Mouse (Mus musculus): ENCODE measurements at regions not wholly inside any gene's neighbourhood (a gene's known extent, or its start where the extent isn't known, plus 50 kb on each side); places are given as distances from the start of the nearest gene placed in this dataset.

DNA sequence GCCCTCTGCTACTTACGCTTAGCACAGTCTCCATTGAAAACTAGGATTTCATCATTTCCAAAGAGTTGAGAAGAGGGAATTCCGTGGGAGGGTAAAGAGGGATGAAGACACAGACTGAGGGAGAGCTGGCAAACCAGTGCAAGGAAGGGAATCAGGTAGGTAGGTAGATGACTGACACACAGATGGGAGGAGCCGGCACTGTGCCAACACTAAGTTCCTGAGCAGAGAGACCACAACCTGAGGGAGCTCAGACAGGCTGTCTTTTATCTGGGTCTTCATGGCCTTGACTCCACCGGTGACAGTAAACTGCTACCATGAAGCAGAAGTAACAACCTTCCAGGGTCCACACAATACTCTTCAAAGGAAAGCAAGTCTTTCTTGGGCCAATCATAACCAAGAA, 200.2 kb upstream of the Smim15 start:
- Histone ChIP-seq H3K4me1 (peaks cover 61% of the 10 kb centered on the region), H3K4me2 (no peak overlapping the region), H3K27ac (no peak overlapping the region), H3K9ac (no peak overlapping the region), H3K4me3 (no peak overlapping the region), H3K27me3 (no peaks in the 10 kb centered on the region), H3K9me3 (no peaks in the 10 kb centered on the region), H3K36me3 (no peaks in the 10 kb centered on the region)
- 78% methylated on average over 4 of the region's 4 CpGs for WGBS
- ATAC-seq (ENCODE audit: borderline replicate concordance, extremely low read depth, low FRiP score, low TSS enrichment), result no peak

DNA sequence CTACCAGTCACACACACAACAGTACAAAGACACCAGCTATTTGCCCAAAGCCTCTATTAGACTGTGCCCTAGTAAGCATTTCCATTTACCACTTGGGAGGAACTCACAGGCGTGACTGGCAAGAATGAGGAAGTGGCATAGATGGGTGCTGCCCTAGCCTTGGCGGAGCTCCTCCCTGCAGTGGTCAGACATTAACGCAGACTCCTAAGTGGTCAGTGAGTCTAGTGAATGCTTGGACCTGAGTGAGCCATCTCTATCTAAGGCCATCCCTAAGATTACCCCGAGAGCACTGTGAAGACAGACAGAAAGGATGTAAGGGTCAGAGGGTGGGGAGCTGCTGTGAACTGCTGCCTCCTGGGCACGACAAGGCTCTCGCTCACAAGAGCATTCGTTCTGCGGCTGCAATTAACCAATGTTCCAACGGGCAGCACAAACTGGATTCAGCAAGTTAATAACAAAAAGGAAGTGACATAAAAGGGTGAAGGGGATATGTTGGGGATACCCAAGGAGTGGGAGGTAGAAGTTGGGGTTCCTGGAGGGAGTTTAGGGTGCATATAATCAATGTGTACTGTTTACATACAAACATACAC, 206.0 kb upstream of the Smim15 start:
- Histone ChIP-seq H3K9ac (no peak overlapping the region), H3K4me1 (peaks cover 42% of the 10 kb centered on the region), H3K9me3 (no peaks in the 10 kb centered on the region), H3K4me2 (no peak overlapping the region), H3K27me3 (no peaks in the 10 kb centered on the region), H3K27ac (no peak overlapping the region), H3K36me3 (no peaks in the 10 kb centered on the region), H3K4me3 (no peak overlapping the region)
- 79% methylated on average over 9 of the region's 9 CpGs for WGBS
- ATAC-seq (ENCODE audit: borderline replicate concordance, extremely low read depth, low FRiP score, low TSS enrichment), result no peak; the same call in 1 of the 2 replicates

DNA sequence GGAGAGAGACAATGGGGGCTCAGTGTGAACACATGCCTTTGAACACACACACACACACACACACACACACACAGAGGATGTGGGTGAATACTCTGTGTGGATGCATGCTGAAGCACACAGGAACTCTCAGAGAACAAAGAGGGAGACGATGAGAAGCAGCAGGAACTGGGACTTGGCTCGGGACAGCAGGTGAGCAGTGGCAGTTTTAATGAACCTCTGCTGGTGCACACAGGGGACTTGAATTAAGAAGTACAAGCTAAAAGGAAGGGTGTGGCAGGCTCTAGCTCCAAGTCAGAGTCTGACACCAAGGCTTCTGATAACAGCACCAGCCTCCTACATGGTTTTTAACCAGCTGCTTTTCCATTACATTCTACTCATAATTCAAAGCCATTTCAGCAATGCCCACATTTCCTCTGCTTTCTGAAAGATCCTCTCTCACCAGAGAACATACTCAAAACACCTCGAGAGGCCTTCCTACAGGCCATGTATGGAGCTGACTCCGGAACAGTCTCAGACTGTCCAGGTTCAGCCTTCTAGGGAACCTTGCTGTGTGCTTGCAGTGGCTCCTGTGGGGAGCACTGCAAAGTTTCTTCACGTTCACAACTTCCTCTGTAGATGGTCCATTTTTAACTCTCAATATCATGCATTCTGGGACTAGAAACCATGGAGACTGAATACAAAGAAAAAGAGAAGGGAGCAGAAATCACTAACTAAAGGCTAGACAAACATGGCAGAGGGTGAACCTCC, 206.9 kb upstream of the Smim15 start:
- Histone ChIP-seq H3K27ac (no peak overlapping the region), H3K4me2 (no peak overlapping the region), H3K4me1 (peaks cover 34% of the 10 kb centered on the region), H3K36me3 (no peaks in the 10 kb centered on the region), H3K4me3 (no peak overlapping the region), H3K27me3 (no peaks in the 10 kb centered on the region), H3K9ac (no peak overlapping the region), H3K9me3 (no peaks in the 10 kb centered on the region)
- ATAC-seq (ENCODE audit: borderline replicate concordance, extremely low read depth, low FRiP score, low TSS enrichment), result no peak
- 42% methylated on average over 5 of the region's 5 CpGs for WGBS

DNA sequence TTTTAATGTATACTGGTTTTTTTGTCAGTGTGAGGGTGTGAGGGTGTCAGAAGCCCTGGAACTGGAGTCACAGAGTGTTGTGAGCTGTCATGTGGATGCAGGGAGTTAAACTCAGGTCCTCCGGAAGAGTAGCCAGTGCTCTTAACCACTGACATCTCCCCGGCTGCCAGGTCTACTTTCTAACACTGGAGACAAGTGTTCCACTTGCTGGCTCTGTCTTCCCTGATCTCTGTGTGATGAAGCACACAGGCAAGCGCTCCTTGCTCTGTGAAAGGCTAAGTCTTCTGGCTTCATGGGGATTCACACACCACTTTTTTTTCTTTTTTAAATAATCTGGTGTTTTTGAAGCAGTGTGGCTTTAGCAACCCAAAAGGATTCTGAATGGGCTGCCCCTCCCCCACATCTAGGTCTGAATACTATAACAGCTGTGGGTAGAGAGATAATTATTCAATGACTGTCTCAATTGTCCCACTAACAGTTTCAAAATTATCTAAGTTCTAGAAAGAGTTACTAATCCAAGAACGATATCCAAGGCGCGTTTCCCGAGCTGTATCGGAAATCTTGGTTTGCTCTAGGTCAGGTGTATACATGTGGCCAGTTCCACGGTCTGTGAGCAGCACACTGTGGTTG, 208.4 kb upstream of the Smim15 start:
- ATAC-seq (ENCODE audit: borderline replicate concordance, extremely low read depth, low FRiP score, low TSS enrichment), result no peak
- H3K27ac ChIP-seq, result no peak overlapping the region

DNA sequence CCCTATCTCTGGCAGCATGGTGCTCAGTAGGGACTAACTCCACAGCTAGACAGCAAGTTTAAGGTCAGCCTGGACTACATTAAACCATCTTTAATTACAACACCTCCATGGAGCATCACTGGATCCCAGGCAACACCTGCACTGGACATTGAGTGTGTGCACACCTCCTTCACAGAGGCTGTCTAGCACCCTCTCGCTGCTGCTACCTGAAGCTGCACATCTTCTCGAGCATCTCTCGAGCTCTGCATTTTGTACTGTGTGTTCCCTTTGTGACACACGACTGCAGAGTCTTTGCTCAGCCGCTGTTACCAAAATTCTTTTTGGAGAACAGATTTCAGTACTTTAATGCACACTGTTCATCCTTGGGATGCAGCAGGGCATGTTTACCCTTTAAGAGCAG, 212.2 kb upstream of the Smim15 start:
- no peak overlapping the region for H3K4me3 ChIP-seq
- no peak; the same call in 1 of the 2 replicates for ATAC-seq (ENCODE audit: borderline replicate concordance, extremely low read depth, low FRiP score, low TSS enrichment)
- H3K27ac ChIP-seq, result peak overlapping the region; percentile 39; the same call in 1 of the 2 replicates
- no peaks in the 10 kb centered on the region for H3K9me3 ChIP-seq
- no peak overlapping the region for H3K4me2 ChIP-seq
- 60% methylated on average over 5 of the region's 5 CpGs for WGBS
- no peak overlapping the region for H3K9ac ChIP-seq
- H3K36me3 ChIP-seq, result no peaks in the 10 kb centered on the region
- peaks cover 32% of the 10 kb centered on the region for H3K4me1 ChIP-seq
- no peaks in the 10 kb centered on the region for H3K27me3 ChIP-seq

More for the DNA sequence above, 208.4 kb upstream of the Smim15 start:
- 49% methylated on average over 9 of the region's 9 CpGs for WGBS
- Histone ChIP-seq H3K4me2 (no peak overlapping the region), H3K9me3 (no peaks in the 10 kb centered on the region), H3K4me1 (peaks cover 44% of the 10 kb centered on the region), H3K9ac (no peak overlapping the region), H3K4me3 (no peak overlapping the region), H3K27me3 (no peaks in the 10 kb centered on the region), H3K36me3 (no peaks in the 10 kb centered on the region)

DNA sequence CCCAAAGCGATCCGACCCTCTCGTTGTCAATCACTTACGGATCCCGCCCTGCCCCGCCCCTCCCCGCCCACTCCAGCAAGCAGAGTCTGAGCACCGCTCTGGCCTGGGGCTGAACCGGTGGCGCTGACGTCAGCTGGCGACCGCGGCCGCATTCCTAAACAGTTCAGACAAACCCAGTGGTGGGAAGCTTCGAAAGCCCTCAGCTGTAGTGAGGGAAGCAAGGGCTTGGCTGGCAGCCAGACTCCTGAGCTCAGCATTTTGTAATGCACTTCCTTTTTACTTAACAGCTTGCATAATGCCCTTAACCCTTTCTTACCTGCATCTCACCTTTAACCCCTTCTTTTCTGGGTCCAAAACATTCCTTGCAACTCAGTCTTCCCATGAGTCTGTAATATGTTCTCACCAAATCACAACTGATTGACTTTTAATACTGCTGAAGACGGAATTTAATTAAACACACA, 213.0 kb upstream of the Smim15 start:
- Histone ChIP-seq H3K9me3 (no peaks in the 10 kb centered on the region), H3K9ac (no peak overlapping the region), H3K4me3 (peak overlapping the region; percentile 30), H3K27me3 (no peaks in the 10 kb centered on the region), H3K4me2 (peak overlapping the region; percentile 46), H3K27ac (peak overlapping the region; percentile 39; the same call in 1 of the 2 replicates), H3K4me1 (peaks cover 37% of the 10 kb centered on the region), H3K36me3 (no peaks in the 10 kb centered on the region)
- ATAC-seq (ENCODE audit: borderline replicate concordance, extremely low read depth, low FRiP score, low TSS enrichment), result peak; percentile 100
- 1% methylated on average over 17 of the region's 17 CpGs for WGBS

DNA sequence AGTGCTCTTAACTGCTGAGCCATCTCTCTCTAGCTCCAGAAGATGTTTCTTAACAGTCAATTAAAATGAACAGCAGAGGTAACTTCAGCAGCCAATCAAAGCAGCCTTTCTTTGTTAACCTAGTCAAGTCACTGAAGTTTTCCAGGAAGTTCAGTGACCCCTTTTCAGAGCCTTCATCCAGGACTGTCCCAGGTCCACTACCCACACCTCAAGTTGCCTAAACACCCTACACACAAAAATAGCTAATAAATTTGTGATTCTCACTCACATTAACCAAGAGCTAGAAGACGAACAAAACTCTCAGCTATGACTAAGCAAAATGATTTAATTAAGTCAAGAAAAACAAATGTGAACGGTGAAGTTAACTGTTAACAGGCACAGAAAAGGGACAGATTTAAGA, 214.0 kb upstream of the Smim15 start:
- no peaks in the 10 kb centered on the region for H3K9me3 ChIP-seq
- H3K27me3 ChIP-seq, result no peaks in the 10 kb centered on the region
- no peak overlapping the region for H3K27ac ChIP-seq
- no peak overlapping the region for H3K4me3 ChIP-seq
- H3K4me1 ChIP-seq, result peaks cover 31% of the 10 kb centered on the region
- WGBS, result 58% methylated on average over 2 of the region's 2 CpGs
- H3K36me3 ChIP-seq, result no peaks in the 10 kb centered on the region
- ATAC-seq (ENCODE audit: borderline replicate concordance, extremely low read depth, low FRiP score, low TSS enrichment), result no peak
- no peak overlapping the region for H3K9ac ChIP-seq
- H3K4me2 ChIP-seq, result peak overlapping the region; percentile 46

DNA sequence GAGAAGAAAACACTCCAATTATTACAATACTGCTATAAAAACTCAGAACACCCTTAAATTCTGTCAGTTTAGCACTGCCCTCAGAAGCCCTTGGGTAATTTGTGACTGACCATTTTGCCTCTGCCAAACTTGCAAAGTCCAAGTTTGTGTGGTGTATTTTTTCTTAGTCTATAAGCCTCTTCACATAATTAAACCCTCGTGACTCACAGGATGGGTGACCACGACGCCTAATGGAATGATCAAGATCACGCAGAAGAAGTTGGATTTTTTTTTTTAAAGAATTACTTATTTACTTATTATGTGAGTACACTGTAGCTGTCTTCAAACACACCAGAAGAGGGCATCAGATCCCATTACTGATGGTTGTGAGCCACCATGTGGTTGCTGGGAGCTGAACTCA, 214.4 kb upstream of the Smim15 start:
- Histone ChIP-seq H3K27me3 (no peaks in the 10 kb centered on the region), H3K36me3 (no peaks in the 10 kb centered on the region), H3K27ac (no peak overlapping the region), H3K9me3 (no peaks in the 10 kb centered on the region), H3K4me3 (no peak overlapping the region), H3K4me1 (peaks cover 31% of the 10 kb centered on the region), H3K9ac (no peak overlapping the region), H3K4me2 (no peak overlapping the region)
- ATAC-seq (ENCODE audit: borderline replicate concordance, extremely low read depth, low FRiP score, low TSS enrichment), result no peak
- WGBS, result 94% methylated on average over 4 of the region's 4 CpGs

DNA sequence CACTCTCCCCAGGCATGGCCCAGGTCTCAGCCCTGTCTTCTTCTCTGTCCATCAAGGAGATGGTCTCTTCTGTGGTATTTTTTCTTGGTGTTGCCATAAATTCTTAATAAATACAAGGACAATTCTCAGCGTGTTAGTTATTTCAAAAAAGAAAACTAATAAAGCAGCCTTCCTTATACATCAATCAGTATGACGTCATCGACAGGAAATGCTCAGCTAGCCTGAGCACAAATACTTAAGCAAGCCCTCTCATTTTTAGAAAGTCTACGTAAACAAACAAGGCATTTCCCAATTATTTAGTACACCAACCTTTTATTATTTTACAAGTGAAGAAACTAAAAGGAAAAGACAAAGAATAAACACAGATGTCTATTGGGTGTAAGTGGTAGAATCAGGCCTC, 218.6 kb upstream of the Smim15 start:
- Histone ChIP-seq H3K9me3 (no peaks in the 10 kb centered on the region), H3K27me3 (no peaks in the 10 kb centered on the region), H3K9ac (no peak overlapping the region), H3K4me3 (no peak overlapping the region), H3K4me1 (peaks cover 12% of the 10 kb centered on the region), H3K36me3 (no peaks in the 10 kb centered on the region), H3K27ac (no peak overlapping the region), H3K4me2 (no peak overlapping the region)
- no peak for ATAC-seq (ENCODE audit: borderline replicate concordance, extremely low read depth, low FRiP score, low TSS enrichment)
- 60% methylated on average over 4 of the region's 4 CpGs for WGBS

DNA sequence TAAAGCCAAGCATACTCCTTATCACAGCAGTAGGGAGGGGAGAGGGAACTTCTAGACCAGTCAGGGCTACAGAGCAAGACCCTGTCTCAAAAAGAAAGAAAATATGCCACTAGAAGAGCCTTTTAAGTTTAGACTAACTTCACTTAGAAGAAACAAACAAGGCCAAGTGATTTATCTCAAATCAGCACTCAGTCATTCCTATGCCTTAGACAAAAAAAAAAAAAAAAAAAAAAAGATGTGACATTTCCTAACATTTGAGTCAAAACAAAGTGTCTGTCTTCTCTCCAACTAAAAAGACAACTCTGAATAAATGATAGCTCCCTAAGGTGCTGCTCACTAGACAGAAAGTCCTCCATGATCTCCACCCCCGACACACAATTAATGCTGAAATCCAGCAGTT, 220.9 kb upstream of the Smim15 start:
- ATAC-seq (ENCODE audit: borderline replicate concordance, extremely low read depth, low FRiP score, low TSS enrichment), result no peak
- H3K4me2 ChIP-seq, result no peak overlapping the region
- H3K9ac ChIP-seq, result no peak overlapping the region
- no peak overlapping the region for H3K4me3 ChIP-seq
- 48% methylated on average over 1 of the region's 1 CpGs for WGBS
- no peaks in the 10 kb centered on the region for H3K9me3 ChIP-seq
- no peaks in the 10 kb centered on the region for H3K27me3 ChIP-seq
- H3K4me1 ChIP-seq, result peaks cover 9% of the 10 kb centered on the region; the same call in 1 of the 2 replicates
- no peaks in the 10 kb centered on the region for H3K36me3 ChIP-seq
- no peak overlapping the region for H3K27ac ChIP-seq

DNA sequence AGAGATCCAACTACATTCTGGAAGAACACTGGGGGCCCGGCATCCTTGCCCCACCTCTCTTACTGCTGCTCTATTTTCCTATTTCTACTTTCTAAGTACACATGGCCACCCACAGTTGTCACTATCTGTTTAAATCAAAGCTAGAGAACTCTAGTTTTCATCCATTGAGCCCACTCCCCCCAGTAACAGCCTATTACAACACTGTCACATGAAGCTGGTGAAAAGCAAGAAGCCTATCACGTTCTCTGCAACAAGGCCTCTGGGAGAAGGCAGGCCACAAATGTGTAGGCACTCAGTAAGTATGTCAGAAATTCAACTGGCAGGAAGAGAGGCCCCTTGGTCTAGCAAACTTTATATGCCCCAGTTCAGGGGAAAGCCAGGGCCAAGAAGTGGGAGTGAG, 222.0 kb upstream of the Smim15 start:
- H3K27me3 ChIP-seq, result no peaks in the 10 kb centered on the region
- ATAC-seq (ENCODE audit: borderline replicate concordance, extremely low read depth, low FRiP score, low TSS enrichment), result no peak
- 58% methylated on average over 2 of the region's 2 CpGs for WGBS
- no peaks in the 10 kb centered on the region for H3K36me3 ChIP-seq
- H3K4me3 ChIP-seq, result no peak overlapping the region
- H3K9ac ChIP-seq, result no peak overlapping the region
- no peaks in the 10 kb centered on the region for H3K9me3 ChIP-seq
- H3K4me2 ChIP-seq, result no peak overlapping the region
- H3K4me1 ChIP-seq, result peaks cover 10% of the 10 kb centered on the region; the same call in 1 of the 2 replicates
- no peak overlapping the region for H3K27ac ChIP-seq

DNA sequence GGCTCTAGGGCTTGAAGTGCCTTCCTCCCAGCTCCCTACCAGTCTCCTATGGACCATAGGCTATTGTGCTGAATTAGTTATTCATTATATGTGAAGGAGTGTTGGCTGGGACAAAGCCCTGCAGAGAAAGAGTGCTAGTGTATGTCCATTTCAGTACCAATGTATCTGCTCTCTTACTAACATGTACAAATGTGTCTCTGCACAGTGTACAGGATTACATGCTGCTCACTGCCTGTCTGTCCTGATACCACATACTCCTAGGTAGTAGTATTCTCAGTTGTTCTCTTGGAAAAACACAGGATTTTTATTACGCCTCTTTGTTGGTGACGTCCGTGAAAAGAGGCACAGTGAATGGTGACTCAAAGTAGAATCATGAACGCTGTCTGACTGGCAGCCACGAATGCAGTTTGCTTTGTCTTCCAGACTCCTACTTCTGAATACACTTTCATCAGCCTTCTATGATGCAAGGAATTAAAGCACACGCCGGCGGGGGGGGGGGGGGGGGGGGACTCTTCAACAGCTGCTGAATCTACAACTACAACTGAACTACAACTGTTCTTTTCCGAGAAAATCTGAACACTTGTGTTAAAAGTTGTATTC, 230.6 kb upstream of the Smim15 start:
- Histone ChIP-seq H3K4me2 (no peak overlapping the region), H3K9me3 (no peaks in the 10 kb centered on the region), H3K27ac (no peak overlapping the region), H3K9ac (no peak overlapping the region), H3K27me3 (no peaks in the 10 kb centered on the region), H3K4me1 (peaks cover 31% of the 10 kb centered on the region), H3K36me3 (no peaks in the 10 kb centered on the region), H3K4me3 (no peak overlapping the region)
- WGBS, result 60% methylated on average over 9 of the region's 9 CpGs
- no peak for ATAC-seq (ENCODE audit: borderline replicate concordance, extremely low read depth, low FRiP score, low TSS enrichment)

Data from lung, embryonic 15.5 days (tissue).